Mouse (Mus musculus) forebrain, postnatal 0 days (tissue): ENCODE data around the gene Tacr2. TPM values are rescaled to one million over a fixed set of nuclear protein-coding genes. Genes with fewer than 3 reads are reported as not detected.

Source experiments
- ATAC-seq: fragments of 200-750 bp; cut with Nextera tagmentation; 2 replicates; pipeline ENCODE4 v1.8.0; 2017; ENCODE audit warnings: mild to moderate bottlenecking, moderate library complexity
- DNase-seq: peaks from one replicate; pipeline ENCODE4 v3.0.0-alpha.2; 2015
- H3K27ac ChIP-seq: fragments of 300-500 bp; sonication (generic); 2 replicates; pipeline ENCODE4 v1.5.1; 2014; ENCODE audit warnings: low read depth, mild to moderate bottlenecking, antibody characterized with exemption, low read length, moderate library complexity, mixed read lengths
- H3K27me3 ChIP-seq: fragments of 300-500 bp; sonication (generic); 2 replicates; pipeline ENCODE4 v1.6.1; 2014; ENCODE audit warnings: mild to moderate bottlenecking, low read length, mixed read lengths; ENCODE audit not compliant: insufficient read depth
- H3K36me3 ChIP-seq: fragments of 300-500 bp; sonication (generic); 2 replicates; pipeline ENCODE4 v1.6.1; 2014; ENCODE audit warnings: mild to moderate bottlenecking, moderate library complexity; ENCODE audit not compliant: insufficient read depth
- H3K4me1 ChIP-seq: fragments of 300-500 bp; sonication (generic); 2 replicates; pipeline ENCODE4 v1.6.1; 2014; ENCODE audit warnings: antibody characterized with exemption; ENCODE audit not compliant: insufficient read depth
- H3K4me2 ChIP-seq: fragments of 300-500 bp; sonication (generic); 2 replicates; pipeline ENCODE4 v1.6.1; 2014; ENCODE audit warnings: low read depth, mild to moderate bottlenecking, moderate library complexity
- H3K4me3 ChIP-seq: fragments of 300-500 bp; sonication (generic); 2 replicates; pipeline ENCODE4 v1.5.1; 2014; ENCODE audit warnings: low read depth, low read length, mixed read lengths
- H3K9ac ChIP-seq: fragments of 300-500 bp; sonication (generic); 2 replicates; pipeline ENCODE4 v1.6.1; 2014; ENCODE audit warnings: mild to moderate bottlenecking
- H3K9me3 ChIP-seq: fragments of 300-500 bp; sonication (generic); 2 replicates; pipeline ENCODE4 v1.6.1; 2016; ENCODE audit warnings: low read length
- CTCF ChIP-seq: sonication (generic); IDR thresholded peaks from 2 replicates; pipeline ENCODE4 v1.5.1; 2016; ENCODE audit warnings: antibody characterized with exemption, control low read depth, low read depth
- WGBS: fragments of 180-500 bp; shearing (Covaris S2); extraction: QIAGEN DNeasy Blood & Tissue Kit; methylation state at CpG from one replicate; pipeline ENCODE4 v1.1.7; 2014; 5-methylcytosine and 5-hydroxymethylcytosine counted together
- polyA plus RNA-seq: library from polyadenylated mRNA; unstranded; fragments of >200 nt; fragmentation: Nextera tagmentation; extraction: Ambion mirVana; gene quantifications from 2 replicates; pipeline ENCODE4 v1.2.1, GENCODE M21; 2015
- total RNA-seq: library from RNA; depleted of rRNA; stranded (reverse); fragments of >200 nt; gene quantifications from 2 replicates; pipeline ENCODE4 v1.2.3, GENCODE M21; 2014

Gene Tacr2
- total and polyA plus RNA-seq, 2 experiments from 2014 or later, result not detected

- no peak overlapping the region for H3K4me3 ChIP-seq
These were observed 44.0 kb downstream of the Tacr2 start for GRCm38 (mm10) chr10:62296086-62296872.

DNA sequence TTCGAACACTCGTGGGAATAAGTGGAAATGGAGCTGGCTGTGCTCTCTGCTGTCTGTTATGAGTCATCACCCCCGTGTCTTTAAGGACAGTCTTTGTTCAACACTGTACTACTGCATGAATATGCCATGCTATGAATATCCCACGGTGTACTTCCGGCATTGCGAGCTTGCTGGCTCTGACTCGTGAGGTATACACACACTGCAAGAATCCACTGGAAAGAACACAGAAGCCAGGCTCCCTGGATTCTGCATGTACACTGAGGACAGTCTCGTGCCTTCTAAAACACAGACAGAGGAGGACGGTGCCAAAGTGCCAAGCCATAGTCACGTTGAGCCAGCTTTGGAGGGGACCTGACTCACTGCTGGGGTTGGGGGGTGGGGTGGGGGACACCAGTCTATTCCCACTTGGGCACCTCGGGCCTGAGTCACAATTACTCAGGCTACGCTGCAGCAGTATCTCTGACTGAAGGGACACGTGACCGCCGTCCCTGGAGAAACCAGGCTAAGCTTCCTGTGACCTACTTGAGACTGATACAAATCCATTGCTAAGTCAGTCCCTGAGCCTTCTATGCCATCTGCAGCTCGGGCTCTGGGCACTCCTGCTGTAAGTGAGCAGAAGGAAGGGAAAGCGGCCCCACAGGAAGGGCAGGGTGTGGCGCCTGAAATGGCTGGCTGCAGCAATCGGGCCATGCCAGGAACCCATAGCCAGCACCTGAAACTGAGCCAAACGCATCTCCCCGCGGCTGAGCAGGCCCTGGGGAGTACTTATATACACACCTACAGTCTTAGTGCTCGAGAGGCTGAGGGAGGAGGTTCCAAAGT, 48.0 kb downstream of the Tacr2 start:
- H3K36me3 ChIP-seq, result peaks cover 45% of the 10 kb centered on the region
- WGBS, result 76% methylated on average over 23 of the region's 23 CpGs
- no peak overlapping the region for H3K4me2 ChIP-seq
- H3K4me1 ChIP-seq, result no peaks in the 10 kb centered on the region
- no peaks in the 10 kb centered on the region for H3K9me3 ChIP-seq
- TF ChIP-seq CTCF, result no peak
- H3K4me3 ChIP-seq, result no peak overlapping the region
- no peak for DNase-seq
- H3K27ac ChIP-seq, result no peak overlapping the region
- H3K9ac ChIP-seq, result no peak overlapping the region
- peak; percentile 34; the same call in 1 of the 2 replicates for ATAC-seq
- no peaks in the 10 kb centered on the region for H3K27me3 ChIP-seq

More at GRCm38 (mm10) chr10:62296086-62296872, 44.0 kb downstream of the Tacr2 start:
- Histone ChIP-seq H3K36me3 (peaks cover 60% of the 10 kb centered on the region), H3K27me3 (no peaks in the 10 kb centered on the region), H3K27ac (no peak overlapping the region), H3K4me2 (no peak overlapping the region), H3K9ac (no peak overlapping the region), H3K9me3 (no peaks in the 10 kb centered on the region), H3K4me1 (no peaks in the 10 kb centered on the region)
- WGBS, result 51% methylated on average over 22 of the region's 26 CpGs
- DNase-seq (peak; percentile 23), ATAC-seq (no peak)
- no peak for TF ChIP-seq CTCF

DNA sequence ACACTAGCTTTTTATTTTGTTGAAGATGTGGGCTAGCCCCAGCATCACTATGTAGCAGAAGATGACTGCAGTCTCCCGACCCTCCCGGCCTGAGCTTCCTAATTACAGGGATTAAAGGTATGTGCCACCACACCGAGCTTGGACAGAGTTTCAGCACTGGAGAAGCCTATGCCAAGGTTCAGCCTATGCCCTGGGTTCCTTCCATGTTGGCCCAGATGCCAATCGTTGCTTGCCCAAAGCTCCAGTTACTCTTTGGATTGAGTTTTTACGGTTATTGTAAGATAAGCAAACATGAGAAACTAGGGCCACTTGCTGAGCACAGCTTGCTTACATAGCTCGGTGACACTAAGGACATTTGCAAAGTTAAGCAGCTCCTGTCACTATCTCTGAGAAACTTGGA, 52.9 kb downstream of the Tacr2 start:
- Histone ChIP-seq H3K27ac (no peak overlapping the region), H3K4me3 (no peak overlapping the region), H3K9me3 (no peaks in the 10 kb centered on the region), H3K27me3 (no peaks in the 10 kb centered on the region), H3K36me3 (peaks cover 23% of the 10 kb centered on the region), H3K4me1 (no peaks in the 10 kb centered on the region), H3K9ac (no peak overlapping the region), H3K4me2 (no peak overlapping the region)
- DNase-seq (no peak), ATAC-seq (no peak)
- 77% methylated on average over 6 of the region's 6 CpGs for WGBS
- TF ChIP-seq CTCF, result no peak

DNA sequence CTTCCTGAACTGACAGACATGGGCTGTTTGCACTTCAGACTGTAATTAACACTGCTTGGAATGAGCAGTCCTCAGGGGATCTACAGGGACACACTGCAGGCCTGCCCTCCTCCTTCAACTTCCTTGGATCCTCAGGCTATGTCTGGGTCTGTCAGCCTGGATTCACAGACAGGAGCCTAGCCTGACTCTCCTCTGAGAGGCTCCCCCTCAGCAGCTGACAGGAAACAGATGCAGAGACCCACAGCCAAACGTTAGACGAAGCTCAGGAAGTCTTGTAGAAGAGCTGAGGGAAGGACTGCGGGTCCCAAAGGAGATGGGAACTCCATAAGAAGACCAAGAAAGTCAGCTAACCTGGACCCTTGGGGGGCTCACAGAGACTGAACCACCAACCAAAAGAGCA, 54.2 kb downstream of the Tacr2 start:
- no peaks in the 10 kb centered on the region for H3K27me3 ChIP-seq
- no peak overlapping the region for H3K4me3 ChIP-seq
- DNase-seq, result no peak
- no peaks in the 10 kb centered on the region for H3K4me1 ChIP-seq
- WGBS, result 65% methylated on average over 3 of the region's 3 CpGs
- H3K4me2 ChIP-seq, result no peak overlapping the region
- peaks cover 23% of the 10 kb centered on the region for H3K36me3 ChIP-seq
- no peak for ATAC-seq
- H3K27ac ChIP-seq, result no peak overlapping the region
- H3K9ac ChIP-seq, result no peak overlapping the region
- no peak for TF ChIP-seq CTCF
- no peaks in the 10 kb centered on the region for H3K9me3 ChIP-seq

GRCm38 (mm10) chr10:62308896-62309491, 56.8 kb downstream of the Tacr2 start:
- no peak for DNase-seq
- Histone ChIP-seq H3K4me2 (no peak overlapping the region), H3K9me3 (no peaks in the 10 kb centered on the region), H3K27ac (no peak overlapping the region), H3K27me3 (no peaks in the 10 kb centered on the region), H3K9ac (no peak overlapping the region), H3K4me3 (no peak overlapping the region), H3K36me3 (peaks cover 13% of the 10 kb centered on the region), H3K4me1 (no peaks in the 10 kb centered on the region)
- 93% methylated on average over 11 of the region's 11 CpGs for WGBS
- TF ChIP-seq CTCF, result no peak
- no peak for ATAC-seq

DNA sequence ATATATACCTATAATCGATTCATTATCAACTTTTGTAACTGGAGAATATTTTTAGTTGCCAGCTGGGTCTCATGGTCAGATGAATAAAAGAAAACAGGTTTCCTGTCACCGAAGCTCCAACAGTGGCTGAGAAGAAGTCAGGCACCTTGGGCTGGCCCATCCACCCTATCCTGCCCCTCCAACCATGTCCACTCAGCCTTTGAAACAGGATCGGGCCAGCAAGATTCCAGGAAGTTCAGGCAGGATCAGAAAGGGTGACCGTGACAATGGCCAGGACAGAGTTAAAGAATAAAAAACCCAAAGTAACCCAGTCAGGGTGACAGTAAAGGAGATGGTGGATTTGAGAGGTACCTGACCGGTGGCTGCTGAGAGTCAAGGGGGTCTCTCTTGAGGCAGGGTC, 57.4 kb downstream of the Tacr2 start:
- H3K36me3 ChIP-seq, result peaks cover 14% of the 10 kb centered on the region; the same call in 1 of the 2 replicates
- H3K27me3 ChIP-seq, result no peaks in the 10 kb centered on the region
- no peak for DNase-seq
- no peak overlapping the region for H3K9ac ChIP-seq
- H3K4me3 ChIP-seq, result no peak overlapping the region
- no peaks in the 10 kb centered on the region for H3K9me3 ChIP-seq
- 96% methylated on average over 5 of the region's 5 CpGs for WGBS
- no peak overlapping the region for H3K4me2 ChIP-seq
- H3K4me1 ChIP-seq, result no peaks in the 10 kb centered on the region
- ATAC-seq, result no peak
- H3K27ac ChIP-seq, result no peak overlapping the region
- no peak for TF ChIP-seq CTCF
